ENCODE assay signal across 9 mouse cellular contexts in the genomic region with DNA sequence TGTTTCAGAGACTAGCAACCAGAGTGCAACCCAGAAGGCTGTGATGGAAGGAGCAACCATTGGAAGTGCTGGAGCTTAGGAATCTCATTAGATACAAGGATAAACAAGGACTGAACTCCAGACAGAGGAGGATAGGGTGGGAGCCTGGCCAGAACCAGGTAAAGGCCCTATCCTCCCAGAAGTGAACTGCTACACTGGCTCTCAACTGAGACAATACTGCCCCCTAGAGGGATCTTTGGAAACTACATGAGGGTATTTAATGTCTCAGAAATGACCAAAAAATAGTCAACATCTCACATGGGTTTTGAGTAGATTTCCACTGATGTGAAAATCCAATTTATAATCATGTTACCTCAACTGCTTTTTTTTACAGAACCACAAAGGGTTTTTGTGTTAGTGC. TPM values are rescaled to one million over a fixed set of nuclear protein-coding genes. Genes with fewer than 3 reads are reported as not detected.
A peak's percentile ranks its signal among the peaks of the same experiment; 100 is the strongest.
DNase-seq lines count a peak whose midpoint lies in the region; ATAC-seq and TF ChIP-seq lines count a peak whose summit lies in the region.
"Had no signal": no experiment of that assay in that cellular context is flagged by ENCODE, and none has a peak within 500 bp of the region (broad histone marks: within the 10 kb centered on the region; RNA-seq: fewer than 3 reads in every experiment).

No protein-coding gene starts in this region.

- H3K36me3 ChIP-seq in midbrain, postnatal 0 days (ENCODE audit: insufficient read depth, low read length), result no peaks in the 10 kb centered on the region
- no peaks in the 10 kb centered on the region for H3K36me3 ChIP-seq in midbrain, embryonic 13.5 days
- H3K36me3 ChIP-seq in kidney, embryonic 15.5 days, result no peaks in the 10 kb centered on the region
- H3K36me3 ChIP-seq: heart, embryonic 13.5 days had no signal

- ATAC-seq in midbrain, postnatal 0 days (ENCODE audit: low FRiP score), result no peak
- no peak for ATAC-seq in midbrain, embryonic 13.5 days
- ATAC-seq in kidney, embryonic 15.5 days (replicated peaks; ENCODE audit: low FRiP score), result 0 out of 2 replicates have a peak, but pooled peaks have one; percentile 52

- H3K27ac ChIP-seq in midbrain, postnatal 0 days (ENCODE audit: low read depth, low read length), result no peak overlapping the region
- H3K27ac ChIP-seq in midbrain, embryonic 13.5 days, result no peak overlapping the region
- H3K27ac ChIP-seq in kidney, embryonic 15.5 days, result no peak overlapping the region
- H3K27ac ChIP-seq: heart, embryonic 13.5 days had no signal

- peak; percentile 8 for DNase-seq in cerebellum, adult 11 months
- no peak for DNase-seq in cerebellum, postnatal 4 days (ENCODE audit: low spot score in 2 of 2)
- DNase-seq in midbrain, postnatal 0 days (ENCODE audit: low spot score), result peak; percentile 21
- peak; percentile 10 for DNase-seq in cerebellum, adult 9-11 months
- DNase-seq in mesoderm, embryonic 11.5 days (ENCODE audit: low read depth, low spot score), result peak; percentile 46
- DNase-seq in Muller cell, postnatal 12 days (ENCODE audit: inconsistent ontology term), result no peak

- no peaks in the 10 kb centered on the region for H3K27me3 ChIP-seq in midbrain, postnatal 0 days (ENCODE audit: insufficient read depth, low read length)
- H3K27me3 ChIP-seq in midbrain, embryonic 13.5 days, result peaks cover 15% of the 10 kb centered on the region; the same call in 1 of the 2 replicates
- H3K27me3 ChIP-seq in kidney, embryonic 15.5 days, result peaks cover 15% of the 10 kb centered on the region; the same call in 1 of the 2 replicates

- H3K4me1 ChIP-seq in midbrain, postnatal 0 days (ENCODE audit: insufficient read depth, low read length), result no peaks in the 10 kb centered on the region
- no peaks in the 10 kb centered on the region for H3K4me1 ChIP-seq in midbrain, embryonic 13.5 days (replicated peaks)
- no peaks in the 10 kb centered on the region for H3K4me1 ChIP-seq in kidney, embryonic 15.5 days
- H3K4me1 ChIP-seq: heart, embryonic 13.5 days had no signal

- TF ChIP-seq CTCF in midbrain, postnatal 0 days (IDR thresholded peaks at IDR 0.05), result peak; percentile 56

- no peak overlapping the region for H3K4me3 ChIP-seq in midbrain, postnatal 0 days (ENCODE audit: low read depth, low read length)
- H3K4me3 ChIP-seq in midbrain, embryonic 13.5 days (replicated peaks), result no peak overlapping the region
- no peak overlapping the region for H3K4me3 ChIP-seq in kidney, embryonic 15.5 days (replicated peaks)
- H3K4me3 ChIP-seq: heart, embryonic 13.5 days had no signal

- no peak overlapping the region for H3K9ac ChIP-seq in midbrain, postnatal 0 days (replicated peaks; ENCODE audit: low read length, poor library complexity, severe bottlenecking)
- H3K9ac ChIP-seq in midbrain, embryonic 13.5 days (replicated peaks), result no peak overlapping the region
- H3K9ac ChIP-seq in kidney, embryonic 15.5 days, result no peak overlapping the region
- H3K9ac ChIP-seq: heart, embryonic 13.5 days had no signal

- H3K9me3 ChIP-seq in midbrain, postnatal 0 days (ENCODE audit: low read length), result no peaks in the 10 kb centered on the region
- H3K9me3 ChIP-seq in midbrain, embryonic 13.5 days, result no peaks in the 10 kb centered on the region
- H3K9me3 ChIP-seq in kidney, embryonic 15.5 days (replicated peaks), result no peaks in the 10 kb centered on the region
- H3K9me3 ChIP-seq: heart, embryonic 13.5 days had no signal

- no peak overlapping the region for H3K4me2 ChIP-seq in midbrain, postnatal 0 days (ENCODE audit: low read depth, low read length, poor library complexity, severe bottlenecking)
- H3K4me2 ChIP-seq in midbrain, embryonic 13.5 days (replicated peaks), result no peak overlapping the region
- no peak overlapping the region for H3K4me2 ChIP-seq in kidney, embryonic 15.5 days
- H3K4me2 ChIP-seq: heart, embryonic 13.5 days had no signal

RNA-seq across cellular contexts. Expression of a gene that starts 47.9 kb away (rescaled TPM):
- total RNA-seq in midbrain, postnatal 0 days (2014; rRNA removed), result 3.1 and 3.5 TPM in 2 replicates
- polyA plus RNA-seq in midbrain, postnatal 0 days (2015; fragmentation: Nextera tagmentation; extraction: Ambion mirVana), result 1.1 and 1.4 TPM in 2 replicates
- 0.34 and 0.35 TPM in 2 replicates for polyA plus RNA-seq in midbrain, embryonic 13.5 days (2015; fragmentation: Nextera tagmentation; extraction: Ambion mirVana)
- 0.10 and 0.12 TPM in 2 replicates for polyA plus RNA-seq in kidney, embryonic 15.5 days (2015; fragmentation: Nextera tagmentation; extraction: Ambion mirVana)
- polyA plus RNA-seq: heart, embryonic 13.5 days had no signal

Comparison
In these comparisons a context has a peak if more than half of its experiments do, and no peak if none do; other contexts are left out.
1. DNase-seq: peak in cerebellum, adult 11 months (single experiment), midbrain, postnatal 0 days (single experiment), cerebellum, adult 9-11 months (single experiment) and mesoderm, embryonic 11.5 days (single experiment); none in cerebellum, postnatal 4 days (0 of 2) and Muller cell, postnatal 12 days (single experiment).